Mouse (Mus musculus) liver, embryonic 13.5 days (tissue): ENCODE measurements around the gene Atp5f1. TPM values are rescaled to one million over a fixed set of nuclear protein-coding genes. Genes with fewer than 3 reads are reported as not detected.
A peak's percentile ranks its signal among the peaks of the same experiment; 100 is the strongest.

ENCODE experiments used
- ATAC-seq: fragments of 200-750 bp; cut with Nextera tagmentation; 2 replicates; pipeline ENCODE4 v1.8.0; 2017; ENCODE audit warnings: low read depth, mild to moderate bottlenecking, moderate number of reproducible peaks, moderate library complexity
- DNase-seq: peaks from one replicate; pipeline ENCODE4 v3.0.0; 2022
- H3K27ac ChIP-seq: fragments of 300-500 bp; sonication (generic); 2 replicates; pipeline ENCODE4 v1.5.1; 2015; ENCODE audit warnings: moderate library complexity, mild to moderate bottlenecking, inconsistent platforms
- H3K27me3 ChIP-seq: fragments of 300-500 bp; sonication (generic); 2 replicates; pipeline ENCODE4 v1.6.1; 2015; ENCODE audit warnings: mild to moderate bottlenecking, inconsistent platforms
- H3K36me3 ChIP-seq: fragments of 300-500 bp; sonication (generic); 2 replicates; pipeline ENCODE4 v1.6.1; 2015; ENCODE audit warnings: mild to moderate bottlenecking, inconsistent platforms
- H3K4me1 ChIP-seq: fragments of 300-500 bp; sonication (generic); replicated peaks from 2 replicates; pipeline ENCODE4 v1.6.1; 2015; ENCODE audit warnings: inconsistent platforms
- H3K4me2 ChIP-seq: fragments of 300-500 bp; sonication (generic); 2 replicates; pipeline ENCODE4 v1.6.1; 2015; ENCODE audit warnings: inconsistent platforms, mild to moderate bottlenecking, moderate library complexity
- H3K4me3 ChIP-seq: fragments of 300-500 bp; sonication (generic); replicated peaks from 2 replicates; pipeline ENCODE4 v1.5.1; 2015; ENCODE audit warnings: mild to moderate bottlenecking, inconsistent platforms
- H3K9ac ChIP-seq: fragments of 300-500 bp; sonication (generic); 2 replicates; pipeline ENCODE4 v1.6.1; 2015; ENCODE audit warnings: mild to moderate bottlenecking, inconsistent platforms
- H3K9me3 ChIP-seq: fragments of 300-500 bp; sonication (generic); replicated peaks from 2 replicates; pipeline ENCODE4 v1.6.1; 2016; ENCODE audit warnings: inconsistent platforms
- WGBS: fragments of 180-500 bp; shearing (Covaris S2); methylation state at CpG from one replicate; pipeline ENCODE4 v1.1.7; 2015; ENCODE audit not compliant: insufficient replicate concordance; 5-methylcytosine and 5-hydroxymethylcytosine counted together
- polyA plus RNA-seq: library from polyadenylated mRNA; unstranded; fragments of >200 nt; fragmentation: Nextera tagmentation; extraction: Ambion mirVana; gene quantifications from 2 replicates; pipeline ENCODE4 v1.2.1, GENCODE M21; 2015

Gene Atp5f1
- polyA plus RNA-seq, 1 experiment from 2014 or later = 392 TPM

- no peak overlapping the region for H3K9ac ChIP-seq
- H3K27me3 ChIP-seq = no peaks in the 10 kb centered on the region
- no peak overlapping the region for H3K27ac ChIP-seq
- H3K36me3 ChIP-seq = no peaks in the 10 kb centered on the region
- no peak overlapping the region for H3K4me2 ChIP-seq
- no peak for ATAC-seq
- H3K9me3 ChIP-seq = no peaks in the 10 kb centered on the region
- H3K4me1 ChIP-seq = peaks cover 53% of the 10 kb centered on the region
- no peak overlapping the region for H3K4me3 ChIP-seq
- DNase-seq = no peak
- WGBS = 35% methylated on average over 9 of the region's 9 CpGs
Observed at GRCm38 (mm10) chr3:105912097-105912880, 47.6 kb downstream of the Atp5f1 start.

GRCm38 (mm10) chr3:105910519-105911190 lies 49.2 kb downstream of the Atp5f1 start:
- no peak for ATAC-seq
- Histone ChIP-seq H3K27ac (no peak overlapping the region), H3K36me3 (no peaks in the 10 kb centered on the region), H3K9me3 (no peaks in the 10 kb centered on the region), H3K4me1 (peaks cover 46% of the 10 kb centered on the region), H3K27me3 (no peaks in the 10 kb centered on the region), H3K9ac (no peak overlapping the region), H3K4me2 (no peak overlapping the region), H3K4me3 (no peak overlapping the region)
- no peak for DNase-seq
- WGBS = 41% methylated on average over 11 of the region's 11 CpGs

DNA sequence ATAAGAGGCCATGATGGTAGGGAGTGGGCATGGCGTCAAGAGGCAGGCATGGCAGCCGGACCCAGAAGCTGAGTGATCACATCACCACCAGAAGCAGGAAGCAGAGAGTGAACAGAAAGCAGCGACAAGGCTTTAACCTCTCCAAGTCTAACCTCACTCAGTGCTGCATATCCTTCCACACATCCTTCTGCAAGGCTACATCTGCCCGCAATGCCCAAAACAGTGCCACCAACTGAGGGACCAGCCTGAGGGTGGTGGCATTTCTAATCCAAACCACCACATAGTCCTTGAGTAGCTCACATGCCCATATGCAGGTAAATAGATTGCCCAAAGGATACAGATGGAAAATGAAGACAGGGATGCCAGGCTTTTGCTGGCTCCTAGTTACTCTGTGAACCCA lies 50.9 kb downstream of the Atp5f1 start:
- Histone ChIP-seq H3K4me2 (no peak overlapping the region), H3K9ac (no peak overlapping the region), H3K4me1 (peaks cover 43% of the 10 kb centered on the region), H3K9me3 (no peaks in the 10 kb centered on the region), H3K36me3 (no peaks in the 10 kb centered on the region), H3K27ac (no peak overlapping the region), H3K27me3 (no peaks in the 10 kb centered on the region), H3K4me3 (no peak overlapping the region)
- DNase-seq = no peak
- ATAC-seq = no peak
- 67% methylated on average over 4 of the region's 4 CpGs for WGBS

DNA sequence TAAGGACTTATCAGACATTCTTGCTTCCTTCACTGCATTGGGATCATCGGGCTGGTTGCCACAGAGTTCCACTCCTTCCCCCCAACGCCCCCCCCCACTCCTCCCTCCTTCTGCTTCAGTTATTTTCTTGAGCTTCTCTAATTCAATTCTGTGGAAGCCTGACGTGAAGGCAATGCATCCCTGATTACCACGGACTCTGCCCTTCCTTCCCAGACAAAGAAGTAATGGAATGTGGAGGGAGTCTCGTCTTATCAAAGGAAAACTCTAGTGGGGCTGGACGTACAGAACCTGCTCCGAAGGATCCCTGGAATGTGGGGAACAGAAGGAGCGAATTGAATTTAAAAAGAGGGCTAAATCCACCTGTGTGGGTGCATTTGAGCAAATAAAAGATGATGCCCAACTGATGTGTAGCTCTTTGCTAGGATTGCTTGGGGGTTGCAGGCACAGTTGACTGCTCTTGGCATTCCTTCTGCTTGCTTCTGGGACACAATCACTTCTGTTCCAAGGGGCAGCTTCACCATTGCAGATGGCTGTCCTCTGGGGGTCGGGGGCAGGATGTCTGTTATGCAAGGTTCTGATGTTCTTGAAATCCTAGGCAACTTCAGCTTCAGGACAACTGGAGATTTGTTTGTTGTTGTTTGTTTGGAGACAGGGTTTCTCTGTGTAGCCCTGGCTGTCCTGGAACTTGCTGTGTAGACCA lies 51.8 kb downstream of the Atp5f1 start:
- DNase-seq (no peak), ATAC-seq (no peak)
- Histone ChIP-seq H3K27me3 (no peaks in the 10 kb centered on the region), H3K4me1 (peaks cover 35% of the 10 kb centered on the region), H3K4me3 (no peak overlapping the region), H3K36me3 (no peaks in the 10 kb centered on the region), H3K9ac (no peak overlapping the region), H3K4me2 (no peak overlapping the region), H3K9me3 (no peaks in the 10 kb centered on the region), H3K27ac (no peak overlapping the region)
- 53% methylated on average over 9 of the region's 9 CpGs for WGBS

- H3K27ac ChIP-seq = no peak overlapping the region; the same call in 1 of the 2 replicates
- no peaks in the 10 kb centered on the region for H3K9me3 ChIP-seq
- peaks cover 24% of the 10 kb centered on the region for H3K4me1 ChIP-seq
- DNase-seq (no peak), ATAC-seq (no peak)
- no peak overlapping the region for H3K4me2 ChIP-seq
- H3K36me3 ChIP-seq = no peaks in the 10 kb centered on the region
- 80% methylated on average over 9 of the region's 9 CpGs for WGBS
- no peak overlapping the region for H3K9ac ChIP-seq
- no peak overlapping the region for H3K4me3 ChIP-seq
- H3K27me3 ChIP-seq = no peaks in the 10 kb centered on the region
Observed at GRCm38 (mm10) chr3:105904721-105905120, 55.2 kb downstream of the Atp5f1 start.

GRCm38 (mm10) chr3:105904213-105904612 lies 55.7 kb downstream of the Atp5f1 start:
- no peak overlapping the region for H3K4me2 ChIP-seq
- 24% methylated on average over 4 of the region's 4 CpGs for WGBS
- H3K27me3 ChIP-seq = no peaks in the 10 kb centered on the region
- H3K4me3 ChIP-seq = no peak overlapping the region
- no peak overlapping the region for H3K27ac ChIP-seq
- H3K9ac ChIP-seq = peak overlapping the region; percentile 30; the same call in 1 of the 2 replicates
- no peaks in the 10 kb centered on the region for H3K9me3 ChIP-seq
- peaks cover 29% of the 10 kb centered on the region for H3K4me1 ChIP-seq
- H3K36me3 ChIP-seq = no peaks in the 10 kb centered on the region
- ATAC-seq (no peak), DNase-seq (no peak)

- Histone ChIP-seq H3K4me2 (no peak overlapping the region), H3K9me3 (no peaks in the 10 kb centered on the region), H3K9ac (no peak overlapping the region), H3K4me3 (no peak overlapping the region), H3K36me3 (no peaks in the 10 kb centered on the region), H3K27me3 (no peaks in the 10 kb centered on the region), H3K27ac (no peak overlapping the region), H3K4me1 (peaks cover 22% of the 10 kb centered on the region)
- DNase-seq (no peak), ATAC-seq (no peak)
- WGBS = 61% methylated on average over 4 of the region's 4 CpGs
Observed at GRCm38 (mm10) chr3:105901468-105901867, 58.4 kb downstream of the Atp5f1 start.

- WGBS = 22% methylated on average over 3 of the region's 3 CpGs
- Histone ChIP-seq H3K4me2 (no peak overlapping the region), H3K9me3 (no peaks in the 10 kb centered on the region), H3K27ac (no peak overlapping the region), H3K4me1 (peaks cover 22% of the 10 kb centered on the region), H3K27me3 (no peaks in the 10 kb centered on the region), H3K36me3 (no peaks in the 10 kb centered on the region), H3K9ac (no peak overlapping the region), H3K4me3 (no peak overlapping the region)
- ATAC-seq = 0 out of 2 replicates have a peak, but pooled peaks have one; percentile 14
- DNase-seq = no peak
Observed at GRCm38 (mm10) chr3:105900716-105901115, 59.2 kb downstream of the Atp5f1 start.

GRCm38 (mm10) chr3:105900266-105900665 lies 59.6 kb downstream of the Atp5f1 start:
- DNase-seq (no peak), ATAC-seq (no peak)
- Histone ChIP-seq H3K27ac (no peak overlapping the region), H3K36me3 (no peaks in the 10 kb centered on the region), H3K9ac (no peak overlapping the region), H3K27me3 (no peaks in the 10 kb centered on the region), H3K4me2 (no peak overlapping the region), H3K4me1 (peaks cover 24% of the 10 kb centered on the region), H3K9me3 (no peaks in the 10 kb centered on the region), H3K4me3 (no peak overlapping the region)
- 51% methylated on average over 6 of the region's 6 CpGs for WGBS

- H3K27ac ChIP-seq = no peak overlapping the region
Observed at GRCm38 (mm10) chr3:105899394-105900147, 60.3 kb downstream of the Atp5f1 start.

DNA sequence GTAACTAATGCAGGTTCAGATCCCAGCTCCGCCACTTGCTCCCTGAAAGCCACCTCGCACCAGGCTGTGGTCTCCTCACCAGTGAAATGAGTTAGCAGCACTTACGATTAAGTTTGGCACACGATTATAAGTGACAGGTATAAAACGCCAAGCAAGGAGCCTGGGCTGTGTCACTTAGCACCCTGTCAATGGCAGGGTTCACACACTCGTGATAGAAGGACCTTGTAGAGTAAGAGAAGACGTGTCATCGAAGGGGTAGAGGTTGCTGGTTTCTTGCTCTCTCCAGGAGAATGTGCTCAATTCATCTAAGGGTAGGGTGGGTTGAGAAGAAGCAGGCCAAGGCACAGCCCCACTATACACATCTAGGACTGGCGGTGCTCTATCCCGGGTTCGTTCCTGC lies 61.0 kb downstream of the Atp5f1 start:
- no peak overlapping the region for H3K27ac ChIP-seq
- 74% methylated on average over 11 of the region's 11 CpGs for WGBS
- ATAC-seq = no peak

More at GRCm38 (mm10) chr3:105899394-105900147, 60.3 kb downstream of the Atp5f1 start:
- ATAC-seq = peak; percentile 45; the same call in 1 of the 2 replicates
- Histone ChIP-seq H3K9me3 (no peaks in the 10 kb centered on the region), H3K27me3 (no peaks in the 10 kb centered on the region), H3K36me3 (no peaks in the 10 kb centered on the region), H3K4me3 (no peak overlapping the region), H3K4me1 (peaks cover 25% of the 10 kb centered on the region), H3K4me2 (no peak overlapping the region), H3K9ac (no peak overlapping the region)
- DNase-seq = peak; percentile 70
- 33% methylated on average over 8 of the region's 8 CpGs for WGBS

More for the DNA sequence above, 61.0 kb downstream of the Atp5f1 start:
- Histone ChIP-seq H3K4me1 (peaks cover 26% of the 10 kb centered on the region), H3K4me3 (no peak overlapping the region), H3K4me2 (no peak overlapping the region), H3K9me3 (no peaks in the 10 kb centered on the region), H3K36me3 (no peaks in the 10 kb centered on the region), H3K27me3 (no peaks in the 10 kb centered on the region), H3K9ac (no peak overlapping the region)
- DNase-seq = no peak
